Mouse (Mus musculus): ENCODE results near the gene Kcng1. TPM values are rescaled to one million over a fixed set of nuclear protein-coding genes. Genes with fewer than 3 reads are reported as not detected.
A peak's percentile ranks its signal among the peaks of the same experiment; 100 is the strongest.

Kcng1 gene
- total and polyA plus RNA-seq, 2 experiments from 2014 or later: 1.8 to 2.1 TPM

DNA sequence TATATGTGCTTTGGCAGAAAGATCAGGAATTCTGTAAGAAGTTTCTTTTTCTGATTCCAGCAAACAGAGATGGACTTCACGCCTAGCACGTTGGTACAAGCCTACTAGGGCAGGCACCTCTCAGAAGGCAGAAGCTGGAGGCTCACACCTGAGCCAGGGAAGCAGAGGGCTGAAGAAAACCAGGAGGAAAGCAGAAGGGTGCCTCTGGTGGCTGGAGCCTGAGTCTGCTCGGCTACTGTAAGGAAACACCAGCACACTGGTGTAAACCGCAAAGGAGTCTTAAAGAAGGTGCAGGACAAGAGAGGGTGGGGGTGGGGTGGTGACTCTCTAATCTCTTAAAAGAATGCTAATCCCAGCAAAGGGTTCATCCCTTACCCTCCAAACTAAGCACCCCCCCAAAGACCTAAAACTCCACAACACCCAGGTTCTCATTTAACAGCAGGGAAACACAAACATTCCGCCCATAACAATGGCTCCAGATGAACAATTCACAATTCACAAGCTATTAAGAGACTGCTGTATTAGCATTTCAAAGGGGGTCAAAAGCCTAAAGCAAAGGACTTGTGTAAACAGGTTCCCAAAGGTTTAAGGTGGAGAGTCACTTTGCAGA is 67.6 kb downstream of the Kcng1 start:
- DNase-seq (ENCODE audit: low spot score): no peak
- 45% methylated on average over 5 of the region's 5 CpGs for WGBS
- Histone ChIP-seq H3K9me3 (ENCODE audit: low read length) (no peaks in the 10 kb centered on the region), H3K9ac (replicated peaks; ENCODE audit: low read length, poor library complexity, severe bottlenecking) (no peak overlapping the region), H3K36me3 (ENCODE audit: insufficient read depth, low read length) (peaks cover 34% of the 10 kb centered on the region), H3K4me3 (ENCODE audit: low read depth, low read length) (no peak overlapping the region), H3K27ac (ENCODE audit: low read depth, low read length) (no peak overlapping the region), H3K4me2 (ENCODE audit: low read depth, low read length, poor library complexity, severe bottlenecking) (no peak overlapping the region), H3K27me3 (ENCODE audit: insufficient read depth, low read length) (no peaks in the 10 kb centered on the region), H3K4me1 (ENCODE audit: insufficient read depth, low read length) (no peaks in the 10 kb centered on the region)
- TF ChIP-seq CTCF (IDR thresholded peaks at IDR 0.05): peak; percentile 40
- ATAC-seq (ENCODE audit: low FRiP score): no peak

Other genes with a start within 250 kb of the Kcng1 start
- 6.6 and 6.8 TPM in 2 replicates for gene Pard6b, start 200.7 kb downstream of the Kcng1 start, total RNA-seq (2014; rRNA removed)
- gene Pard6b, start 200.7 kb downstream of the Kcng1 start, polyA plus RNA-seq (2015; fragmentation: Nextera tagmentation; extraction: Ambion mirVana): 3.9 and 5.1 TPM in 2 replicates
- 24.9 and 56.5 TPM in 2 replicates for gene Adnp, start 74.6 kb downstream of the Kcng1 start, total RNA-seq (2014; rRNA removed)
- 10.3 and 15.4 TPM in 2 replicates for gene Adnp, start 74.6 kb downstream of the Kcng1 start, polyA plus RNA-seq (2015; fragmentation: Nextera tagmentation; extraction: Ambion mirVana)
- gene Gm20716, start 51.4 kb downstream of the Kcng1 start, total RNA-seq (2014; rRNA removed): 43.2 and 47.1 TPM in 2 replicates
- 15.7 and 16.0 TPM in 2 replicates for gene Gm20716, start 51.4 kb downstream of the Kcng1 start, polyA plus RNA-seq (2015; fragmentation: Nextera tagmentation; extraction: Ambion mirVana)
- gene Dpm1, start 51.1 kb downstream of the Kcng1 start, total RNA-seq (2014; rRNA removed): 11.4 and 30.0 TPM in 2 replicates
- 87.9 and 97.2 TPM in 2 replicates for gene Dpm1, start 51.1 kb downstream of the Kcng1 start, polyA plus RNA-seq (2015; fragmentation: Nextera tagmentation; extraction: Ambion mirVana)
- gene Mocs3, start 51.1 kb downstream of the Kcng1 start, total RNA-seq (2014; rRNA removed): 19.3 and 20.9 TPM in 2 replicates
- gene Mocs3, start 51.1 kb downstream of the Kcng1 start, polyA plus RNA-seq (2015; fragmentation: Nextera tagmentation; extraction: Ambion mirVana): 7.4 and 7.5 TPM in 2 replicates

Measured in midbrain, postnatal 0 days (tissue).